Mouse (Mus musculus) Patski (cell line): ENCODE measurements around the gene Calm4. TPM values are rescaled to one million over a fixed set of nuclear protein-coding genes. Genes with fewer than 3 reads are reported as not detected.
"Not testable (repeated sequence)": the region's sequence is repeated elsewhere in the genome, so short reads cannot be mapped to it uniquely, and the experiment has no call there.

Experiments used
- ATAC-seq: fragments of 100-300 bp; one replicate; pipeline ENCODE4 v1.8.0; 2021
- CTCF ChIA-PET: fragments of 350-600 bp; sonication (Branson Sonifier 250); formaldehyde crosslinking; loops from one replicate; lab custom pipeline; 2022; ENCODE audit warnings: inconsistent platforms; lab: Charles Lee
- POLR2A ChIA-PET: fragments of 350-600 bp; sonication (Branson Sonifier 250); formaldehyde crosslinking; loops from one replicate; lab custom pipeline; 2022; ENCODE audit warnings: antibody characterized with exemption, inconsistent platforms; lab: Charles Lee
- DNase-seq: peaks from one replicate; pipeline ENCODE4 v3.0.0-alpha.2; 2011; ENCODE audit warnings: low read depth, low spot score
- H3K27me3 ChIP-seq: fragments of 371-371 bp; one replicate; pipeline ENCODE4 v1.5.1; 2021
- CTCF ChIP-seq: fragments of 100-300 bp; IDR thresholded peaks from one replicate; pipeline ENCODE4 v1.5.1; 2021
- in situ Hi-C: fragments of 300-500 bp; cut with MboI; formaldehyde crosslinking; loops from 3 replicates; pipeline ENCODE4 v1.11.1; 2018; ENCODE audit warnings: low pct_unique_long_range_greater_than_20kb, mixed read lengths
- polyA plus RNA-seq: library from polyadenylated mRNA; unstranded; gene quantifications from one replicate; pipeline ENCODE4 v1.2.3, GENCODE M21; 2021

The Calm4 gene
- not detected for polyA plus RNA-seq

- ATAC-seq, H3K27me3 ChIP-seq, CTCF ChIA-PET, POLR2A ChIA-PET, DNase-seq, in situ Hi-C loops: not testable (repeated sequence)
These were observed at the start of gene Calm4 for GRCm38 (mm10) chr13:3837312-3837807. Gene Calm4 (plus strand): TSS chr13:3837757.

DNA sequence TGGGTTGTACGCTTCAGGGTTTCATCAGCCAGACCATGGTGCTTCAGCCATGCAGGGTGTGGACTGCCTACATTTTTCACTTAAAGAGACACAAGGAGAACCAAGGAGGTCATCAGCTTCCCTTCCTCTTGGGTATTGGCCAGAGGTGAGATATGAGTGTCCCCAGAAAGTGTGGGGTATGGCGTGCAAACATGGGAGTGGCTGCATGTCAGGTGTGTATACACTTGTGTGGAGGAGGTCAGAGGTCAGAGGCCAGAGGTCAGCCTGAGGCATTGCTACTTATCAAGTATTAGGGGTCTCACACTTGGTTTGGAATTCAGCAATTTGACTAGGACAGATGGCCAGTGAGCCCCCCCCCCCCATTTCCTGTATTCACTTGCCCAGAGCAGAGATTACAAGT, 49.0 kb upstream of the Calm4 start:
- no peaks in the 10 kb centered on the region for H3K27me3 ChIP-seq
- no peak for ATAC-seq
- no peak for TF ChIP-seq CTCF
- no peak for DNase-seq
- CTCF ChIA-PET = no interaction called here
- in situ Hi-C loops = no loop called here
- POLR2A ChIA-PET = no interaction called here

GRCm38 (mm10) chr13:3789531-3789930, 48.0 kb upstream of the Calm4 start:
- POLR2A ChIA-PET = no interaction called here
- DNase-seq (no peak), ATAC-seq (no peak)
- CTCF ChIA-PET = no interaction called here
- in situ Hi-C loops = no loop called here
- no peak for TF ChIP-seq CTCF
- no peaks in the 10 kb centered on the region for H3K27me3 ChIP-seq

- no peak for TF ChIP-seq CTCF
- no peak for DNase-seq
- ChIA-PET CTCF (interaction anchor here (0.9 to 2.2 kb wide), 3 partner anchors 25 to 72 kb away, joined by 3 to 5 read pairs (median 3); no protein-coding TSS in a partner anchor), POLR2A (interaction anchor here (1.6 kb wide), 1 partner anchor 89 kb away, joined by 3 read pairs; no protein-coding TSS in a partner anchor)
- in situ Hi-C loops = no loop called here
- H3K27me3 ChIP-seq = no peaks in the 10 kb centered on the region
- ATAC-seq = no peak
These were observed 40.9 kb upstream of the Calm4 start for GRCm38 (mm10) chr13:3796649-3797048.

- ATAC-seq (no peak), DNase-seq (no peak)
- ChIA-PET CTCF (interaction anchor here (1.6 to 2.2 kb wide), 2 partner anchors 11 to 23 kb away, joined by 4 to 5 read pairs; no protein-coding TSS in a partner anchor), POLR2A (no interaction called here)
- in situ Hi-C loops = no loop called here
- TF ChIP-seq CTCF = no peak
- H3K27me3 ChIP-seq = no peaks in the 10 kb centered on the region
These were observed 38.8 kb upstream of the Calm4 start for GRCm38 (mm10) chr13:3798751-3799150.

- TF ChIP-seq CTCF = no peak
- in situ Hi-C loops = no loop called here
- ChIA-PET CTCF (no interaction called here), POLR2A (interaction anchor here (0.6 to 0.8 kb wide), 3 partner anchors 11 to 48 kb away, joined by 7 to 12 read pairs (median 9); no protein-coding TSS in a partner anchor)
- ATAC-seq (no peak), DNase-seq (no peak)
- no peaks in the 10 kb centered on the region for H3K27me3 ChIP-seq
These were observed 38.2 kb upstream of the Calm4 start for GRCm38 (mm10) chr13:3799386-3799785.

DNA sequence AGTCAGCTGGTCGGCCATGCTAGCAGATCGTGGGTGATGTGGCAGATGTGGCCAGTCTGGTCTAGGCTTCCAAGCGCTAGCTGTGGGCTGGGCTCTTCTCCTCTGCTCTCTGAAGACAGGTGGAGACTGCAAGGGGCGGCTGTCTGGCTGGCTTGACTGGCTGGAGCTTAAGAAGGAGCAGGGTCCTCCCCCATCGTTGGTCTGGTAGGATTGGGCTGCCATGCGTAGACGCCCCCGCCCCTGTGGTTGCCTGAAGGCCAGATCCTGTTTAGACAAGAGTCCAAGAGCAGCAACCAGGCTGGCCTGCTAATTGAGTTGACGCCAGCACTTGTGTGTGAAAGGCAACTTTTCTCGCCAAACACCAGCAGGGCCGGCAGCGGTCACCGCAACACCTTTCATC, 33.4 kb upstream of the Calm4 start, which contains the start of gene Calml3:
Gene Calml3 (minus strand): TSS at position 131 of the 400 bp plus-strand sequence.
- in situ Hi-C loops = no loop called here
- POLR2A ChIA-PET = no interaction called here
- TF ChIP-seq CTCF = no peak
- DNase-seq (no peak), ATAC-seq (no peak)
- H3K27me3 ChIP-seq = no peaks in the 10 kb centered on the region
- CTCF ChIA-PET = no interaction called here

- TF ChIP-seq CTCF = no peak
- no peak for DNase-seq
These were observed 32.4 kb upstream of the Calm4 start for GRCm38 (mm10) chr13:3805132-3805531.

GRCm38 (mm10) chr13:3805638-3806037, 31.9 kb upstream of the Calm4 start:
- CTCF ChIA-PET = interaction anchor here (0.7 to 0.8 kb wide), 2 partner anchors 33 to 47 kb away, joined by 3 read pairs; no protein-coding TSS in a partner anchor
- POLR2A ChIA-PET = no interaction called here
- no peak for DNase-seq
- no peak for TF ChIP-seq CTCF
- in situ Hi-C loops = no loop called here
- H3K27me3 ChIP-seq = no peaks in the 10 kb centered on the region
- no peak for ATAC-seq

More at GRCm38 (mm10) chr13:3805132-3805531, 32.4 kb upstream of the Calm4 start:
- CTCF ChIA-PET = interaction anchor here (0.7 kb wide), 1 partner anchor 47 kb away, joined by 3 read pairs; no protein-coding TSS in a partner anchor
- POLR2A ChIA-PET = no interaction called here
- no peaks in the 10 kb centered on the region for H3K27me3 ChIP-seq
- ATAC-seq = no peak
- in situ Hi-C loops = no loop called here

- POLR2A ChIA-PET = no interaction called here
- ATAC-seq (no peak), DNase-seq (no peak)
- TF ChIP-seq CTCF = no peak
- H3K27me3 ChIP-seq = no peaks in the 10 kb centered on the region
- CTCF ChIA-PET = interaction anchor here (1.5 kb wide), 1 partner anchor 26 kb away, joined by 3 read pairs; no protein-coding TSS in a partner anchor
- in situ Hi-C loops = no loop called here
These were observed 30.3 kb upstream of the Calm4 start for GRCm38 (mm10) chr13:3807131-3807827.
